Mouse (Mus musculus): ENCODE results near the gene Ebf1.

The Ebf1 gene

DNA sequence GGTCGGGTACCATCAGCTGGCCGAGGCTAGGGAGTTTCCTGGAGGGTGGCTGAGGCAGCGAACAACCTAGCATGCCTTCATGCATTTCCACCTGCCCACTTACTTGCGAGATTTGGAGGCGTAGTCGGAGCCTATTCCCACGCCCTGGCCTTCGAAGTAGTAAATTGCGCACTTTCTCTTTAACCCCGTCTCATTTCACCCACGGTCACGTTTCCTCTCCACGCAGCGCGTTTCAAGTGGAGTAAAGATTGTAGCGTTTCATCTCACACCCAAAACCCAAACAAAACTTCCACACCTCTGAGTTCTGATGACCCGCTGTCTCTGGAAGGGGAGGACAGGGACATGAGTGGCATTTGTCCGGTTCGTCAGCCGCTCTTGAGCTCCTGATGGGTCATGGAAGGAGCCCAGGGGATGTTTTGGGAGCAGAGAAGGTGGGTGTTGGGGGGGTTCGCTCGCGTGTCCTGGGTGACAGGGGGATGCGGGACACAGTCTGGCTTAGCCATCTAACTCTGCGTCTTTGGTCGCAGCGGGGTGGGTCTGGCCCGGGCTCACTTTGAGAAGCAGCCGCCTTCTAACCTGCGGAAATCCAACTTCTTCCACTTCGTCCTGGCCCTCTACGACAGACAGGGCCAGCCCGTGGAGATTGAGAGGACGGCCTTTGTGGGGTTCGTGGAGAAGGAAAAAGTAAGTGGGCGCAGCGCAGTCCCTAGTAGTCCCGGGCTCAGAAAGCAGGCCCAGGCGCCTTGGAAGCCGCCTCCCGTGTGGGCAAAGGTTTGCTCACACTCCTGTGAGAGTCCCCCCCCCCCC lies 3.0 kb downstream of the Ebf1 start:
- peak; percentile 26 for DNase-seq

DNA sequence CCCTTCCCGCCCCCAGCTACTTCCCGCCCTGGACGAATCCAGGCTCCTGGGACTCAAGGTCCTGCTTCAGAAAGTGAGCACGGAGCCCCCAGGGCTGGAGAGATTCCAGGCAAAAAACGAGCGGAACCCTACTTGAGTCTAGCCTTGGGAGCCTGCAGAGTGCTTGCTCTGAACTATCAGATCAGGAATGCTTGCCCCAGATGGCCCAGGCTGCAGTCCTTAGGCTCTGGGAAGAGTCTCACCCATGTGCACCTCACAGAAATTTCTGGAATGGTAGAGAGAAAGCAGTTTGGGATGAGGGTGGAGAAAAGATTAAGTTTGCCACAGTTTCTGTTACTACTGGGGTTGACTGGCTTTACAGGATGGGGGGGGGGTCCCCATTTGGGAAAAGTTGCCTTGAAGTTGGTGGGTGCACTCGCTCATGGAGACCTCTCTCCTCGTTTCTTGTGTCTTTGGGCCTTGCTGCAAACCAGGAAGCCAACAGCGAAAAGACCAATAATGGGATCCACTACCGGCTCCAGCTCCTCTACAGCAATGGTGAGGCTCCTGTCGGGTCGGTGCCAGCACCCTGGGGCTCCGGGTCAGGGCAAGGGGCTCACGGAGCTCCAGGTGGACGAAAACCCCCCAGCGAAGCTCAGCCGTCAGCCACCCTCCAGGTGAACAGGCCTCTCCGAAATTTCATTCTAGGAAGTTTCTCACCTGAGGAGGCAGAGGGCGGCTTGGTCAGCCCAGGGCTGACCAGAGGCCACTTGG lies 3.8 kb downstream of the Ebf1 start:
- peak; percentile 35 for DNase-seq

DNA sequence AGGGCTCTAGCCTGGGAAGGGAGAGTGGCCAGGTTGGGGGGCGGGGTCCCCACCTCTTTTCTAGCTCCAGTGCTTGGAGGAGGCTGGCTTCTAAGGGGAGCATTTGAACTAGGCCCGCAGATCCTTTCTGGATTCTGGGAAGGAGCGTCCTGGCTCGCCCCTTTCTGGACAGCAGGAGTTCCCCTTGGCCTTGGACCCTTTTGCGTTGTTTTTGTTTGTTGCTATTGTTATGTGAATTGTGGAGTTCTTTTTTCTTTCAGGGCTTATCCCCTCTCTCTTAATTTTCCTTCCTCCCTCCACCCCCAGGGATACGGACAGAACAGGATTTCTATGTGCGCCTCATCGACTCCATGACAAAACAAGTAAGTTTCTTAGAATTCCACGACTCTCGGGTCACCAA lies 4.5 kb downstream of the Ebf1 start:
- DNase-seq, result no peak

DNA sequence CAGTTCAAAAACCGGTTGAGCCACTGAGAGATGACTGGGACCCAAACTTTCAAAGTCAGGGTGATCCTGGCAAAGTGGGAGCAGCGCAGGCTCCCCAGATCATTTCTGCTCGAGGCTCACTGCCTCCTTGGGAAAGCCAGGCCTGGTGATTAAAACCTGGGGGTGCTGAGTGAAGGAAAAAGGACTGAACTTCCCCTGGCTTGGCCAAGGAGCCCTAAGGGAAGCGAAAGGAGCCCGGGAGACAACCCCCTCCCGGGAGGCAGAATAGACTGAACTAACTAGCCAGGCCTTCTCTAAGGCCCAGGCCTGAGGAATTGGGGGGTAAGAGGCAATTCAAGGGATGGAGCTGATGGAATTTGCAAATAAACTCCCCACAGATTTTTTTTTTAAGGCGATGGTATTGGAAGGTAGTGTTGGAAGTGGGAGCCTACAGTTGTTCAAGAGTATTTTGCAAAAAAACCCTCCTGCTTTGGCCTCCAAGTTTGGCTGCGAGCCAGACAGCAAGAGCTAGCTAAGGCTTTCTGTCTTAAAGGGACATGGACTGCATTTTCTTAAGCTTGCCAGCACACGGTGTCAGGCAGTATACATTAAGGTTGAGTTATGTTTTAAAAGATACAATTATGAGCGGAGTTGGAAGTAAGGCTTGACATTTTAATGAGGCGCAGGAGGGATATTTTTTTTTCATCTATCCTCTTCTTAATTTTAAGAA lies 5.1 kb downstream of the Ebf1 start:
- peak; percentile 43 for DNase-seq

DNA sequence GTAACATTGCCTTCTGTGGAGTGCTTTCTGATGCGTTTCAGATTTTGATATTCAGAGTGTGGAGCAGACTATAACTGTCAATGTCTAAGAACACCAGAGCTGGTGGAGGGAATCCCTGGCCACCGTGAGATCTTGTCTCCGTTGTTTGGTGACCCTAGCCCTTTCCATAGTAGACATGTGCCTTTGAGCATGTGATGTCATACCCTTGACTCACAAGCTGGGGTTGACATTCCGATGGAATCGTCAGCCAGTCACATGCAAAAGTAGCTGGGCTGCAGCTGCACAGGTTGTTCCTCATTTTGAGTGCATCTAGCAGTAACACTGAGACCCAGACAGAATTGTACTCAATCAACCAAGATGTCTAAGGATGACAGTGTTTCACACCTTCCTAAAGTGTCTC lies 7.4 kb downstream of the Ebf1 start:
- no peak for DNase-seq

DNA sequence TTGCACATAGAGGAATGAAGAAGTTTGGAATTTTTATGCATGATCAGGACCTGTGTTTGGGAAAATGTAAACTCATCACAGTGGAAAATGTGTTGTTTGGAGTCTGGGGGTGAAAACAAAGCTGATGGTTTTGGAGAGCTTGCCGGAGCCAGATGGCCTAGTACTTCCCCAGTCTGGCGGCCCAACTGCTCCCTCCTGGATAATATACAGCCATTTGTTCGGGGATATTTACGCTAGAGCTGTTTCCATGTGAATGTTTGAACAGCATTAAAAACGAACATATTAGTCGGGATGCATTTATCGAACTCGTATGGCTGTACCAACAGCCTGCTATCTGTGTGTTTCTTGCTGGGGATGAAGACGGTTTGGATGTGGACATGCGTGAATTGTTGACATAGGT lies 8.9 kb downstream of the Ebf1 start:
- peak; percentile 74 for DNase-seq

DNA sequence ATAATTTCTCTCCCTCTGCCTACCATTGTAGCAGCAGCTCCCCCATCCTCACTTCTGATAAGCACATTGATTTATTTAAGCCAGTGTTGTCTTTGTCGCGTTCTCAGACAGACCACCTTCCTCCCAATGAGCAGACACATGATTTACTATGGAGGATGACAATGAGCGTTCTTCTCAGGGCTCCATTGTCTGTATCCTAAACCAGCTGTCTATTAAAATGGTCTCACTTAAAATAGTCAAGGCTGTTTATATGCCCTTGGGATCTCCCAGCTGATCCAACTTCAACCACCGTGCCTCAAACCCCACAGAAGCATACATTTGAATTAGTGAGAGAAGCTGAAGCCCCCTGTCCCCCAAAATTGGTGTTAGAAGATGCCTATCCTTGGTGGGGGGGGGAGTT lies 11.3 kb downstream of the Ebf1 start:
- no peak for DNase-seq

DNA sequence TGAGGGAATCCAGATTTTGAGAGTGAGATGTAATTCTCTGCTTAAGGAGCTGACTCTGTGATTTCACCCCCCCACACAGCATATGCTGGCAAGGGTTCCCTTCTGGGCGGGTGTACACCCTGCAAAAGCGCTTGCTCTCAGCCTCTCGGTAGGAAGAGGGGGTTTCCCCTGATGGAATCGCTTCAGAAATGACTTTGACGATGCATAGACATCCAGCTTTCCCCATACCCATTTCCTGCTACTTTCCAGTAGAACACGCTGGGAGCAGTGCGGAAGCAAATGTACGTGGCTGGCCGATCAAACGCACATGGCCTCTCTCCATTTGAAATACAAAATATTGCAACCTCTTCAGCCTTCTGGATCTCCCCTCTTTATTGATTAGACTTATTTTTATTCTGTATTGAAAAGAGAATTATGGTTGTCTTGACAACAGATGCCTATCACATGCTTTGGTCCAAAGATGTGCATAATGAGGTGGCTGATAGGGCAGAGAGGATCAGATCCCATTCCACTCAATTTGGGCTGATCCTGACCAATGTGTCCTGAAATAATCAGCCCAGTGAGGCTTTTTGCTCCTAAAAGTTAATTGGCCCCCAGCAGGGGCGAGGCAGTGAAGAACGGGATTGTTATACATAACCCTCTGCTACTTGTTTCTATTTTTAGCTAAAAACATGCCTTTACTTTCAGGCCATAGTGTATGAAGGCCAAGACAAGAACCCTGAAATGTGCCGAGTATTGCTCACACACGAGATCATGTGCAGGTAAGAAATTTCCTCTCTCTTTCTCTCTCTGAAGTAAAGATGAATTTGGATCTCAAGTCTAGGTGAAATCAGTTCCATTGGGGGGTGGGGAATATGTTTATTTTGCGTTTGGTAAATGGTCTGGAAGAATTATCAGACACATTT lies 15.2 kb downstream of the Ebf1 start:
- no peak for DNase-seq

DNA sequence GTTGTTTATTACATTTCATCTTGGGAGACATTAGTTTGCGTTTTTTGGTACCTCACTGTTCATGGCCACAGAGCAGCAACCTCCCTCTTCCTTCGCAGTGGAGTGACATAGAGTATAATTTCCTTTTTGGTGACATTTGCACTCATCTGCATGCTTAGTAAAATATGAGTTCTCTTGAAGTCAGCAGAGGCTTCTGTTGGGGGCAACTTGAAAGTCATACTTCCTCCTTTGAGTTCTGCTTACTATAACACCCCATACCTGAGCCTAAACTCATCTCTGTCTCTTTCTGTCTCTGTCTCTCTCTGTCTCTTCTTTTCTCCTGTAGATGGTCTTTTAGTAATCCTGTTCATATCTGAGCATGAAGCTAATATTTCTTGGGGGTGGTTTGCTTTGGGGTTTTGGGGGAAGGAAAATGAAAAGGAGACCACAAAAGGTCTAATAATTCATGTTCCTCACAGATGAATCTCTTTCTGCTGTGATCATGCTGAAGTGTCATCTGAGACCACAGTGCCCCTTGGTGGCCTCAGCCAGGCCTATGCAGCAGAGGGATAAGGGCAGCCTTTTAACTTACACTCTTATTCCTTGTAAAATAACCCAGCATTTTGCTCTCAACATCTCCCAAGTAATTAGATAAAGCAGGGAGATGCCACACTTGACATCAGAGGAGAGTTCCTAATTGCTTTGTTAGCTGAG lies 16.0 kb downstream of the Ebf1 start:
- DNase-seq, result no peak

DNA sequence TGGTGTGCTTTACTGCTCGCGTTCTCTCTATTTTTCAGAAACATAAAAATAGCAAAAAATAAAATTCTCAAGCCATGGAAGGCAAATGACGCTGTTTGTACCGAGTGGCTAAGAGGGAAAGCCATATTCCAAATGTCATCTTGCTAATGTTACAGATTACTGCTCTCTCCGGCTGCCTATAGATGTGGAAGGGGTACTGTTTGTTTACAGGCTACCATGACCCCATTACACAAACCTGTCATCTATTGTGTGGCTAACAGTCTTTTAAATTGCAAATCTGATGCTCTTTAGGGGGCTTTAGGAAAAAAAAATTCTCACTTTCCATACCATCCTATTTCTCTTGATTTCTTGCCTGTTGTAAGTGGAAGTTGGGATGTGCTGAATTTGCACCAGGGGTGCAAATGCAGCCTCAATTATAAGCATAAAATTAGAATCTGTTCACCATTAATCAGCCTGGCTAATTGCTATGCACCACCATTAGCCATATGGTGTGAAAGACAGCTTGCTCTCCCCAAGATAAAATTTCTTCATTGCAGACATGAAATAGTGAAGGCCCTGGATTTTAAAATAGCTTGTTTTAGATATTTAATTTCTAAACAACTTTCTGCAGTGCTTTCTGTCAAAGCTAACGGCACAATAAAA lies 17.6 kb downstream of the Ebf1 start:
- no peak for DNase-seq

DNA sequence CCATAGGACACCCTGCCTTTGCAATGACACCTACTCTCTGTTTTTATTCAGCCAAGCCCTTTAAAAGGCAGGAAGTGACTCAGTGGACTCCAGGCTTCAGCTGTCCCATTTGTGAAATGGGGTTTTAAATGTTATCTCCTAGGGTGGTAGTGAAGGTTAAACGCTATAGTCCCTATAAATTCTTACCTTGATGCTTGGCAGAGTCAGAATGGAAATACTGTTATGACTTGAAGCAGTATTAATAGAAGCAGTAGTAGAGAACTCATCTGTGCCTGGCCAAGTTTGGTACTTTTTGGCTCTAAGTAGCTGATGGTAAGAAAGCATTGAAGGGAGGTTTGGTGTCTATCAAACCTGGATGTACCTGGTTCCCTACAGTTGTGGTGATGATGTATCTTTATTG lies 19.1 kb downstream of the Ebf1 start:
- no peak for DNase-seq

DNA sequence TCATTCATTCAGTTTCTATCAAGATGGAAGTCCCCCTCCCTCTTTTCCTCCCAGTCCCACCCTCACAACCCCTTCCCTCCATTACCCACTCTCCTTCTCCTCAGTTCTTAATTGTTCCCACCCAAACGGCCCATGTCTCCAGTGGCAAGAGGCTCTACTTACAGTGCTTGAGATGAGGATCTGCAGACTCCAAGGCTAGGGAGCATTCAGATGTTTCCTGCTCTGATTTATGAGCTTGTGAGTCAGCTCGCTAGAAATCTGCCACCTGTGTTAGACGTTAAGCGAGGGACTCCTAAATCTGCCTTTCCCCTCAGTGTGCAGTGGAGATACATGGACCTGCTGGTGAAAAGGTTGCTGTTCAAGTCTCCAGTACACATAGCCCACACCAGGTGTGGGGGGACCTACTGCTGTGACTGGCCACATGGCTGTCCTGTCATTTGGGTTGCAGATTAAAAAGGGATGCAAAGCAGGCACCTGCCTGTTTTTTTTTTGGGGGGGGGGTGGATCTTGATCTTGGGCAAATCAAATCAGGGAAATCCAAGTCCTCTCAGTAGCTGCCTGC lies 21.2 kb downstream of the Ebf1 start:
- peak; percentile 40 for DNase-seq

DNA sequence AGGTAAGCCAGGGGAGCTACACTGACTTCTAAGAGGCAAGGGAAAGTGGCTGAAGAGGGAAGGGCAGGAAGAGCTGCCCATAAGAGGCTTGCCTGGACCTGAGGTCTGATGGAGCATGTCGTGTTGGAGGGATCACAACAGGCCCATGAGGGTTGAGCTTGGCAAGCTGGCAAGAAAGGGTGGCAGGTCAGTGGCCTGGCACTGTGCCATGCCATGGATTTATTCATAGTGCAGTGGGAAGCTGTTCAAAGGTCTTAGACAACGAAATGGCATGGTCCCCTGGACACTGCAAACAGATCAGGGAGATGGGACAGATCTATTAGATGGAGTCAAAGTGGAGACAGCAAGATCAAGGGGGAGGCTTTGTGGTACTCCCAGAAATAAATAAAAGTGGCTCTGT lies 24.4 kb downstream of the Ebf1 start:
- peak; percentile 33 for DNase-seq

DNA sequence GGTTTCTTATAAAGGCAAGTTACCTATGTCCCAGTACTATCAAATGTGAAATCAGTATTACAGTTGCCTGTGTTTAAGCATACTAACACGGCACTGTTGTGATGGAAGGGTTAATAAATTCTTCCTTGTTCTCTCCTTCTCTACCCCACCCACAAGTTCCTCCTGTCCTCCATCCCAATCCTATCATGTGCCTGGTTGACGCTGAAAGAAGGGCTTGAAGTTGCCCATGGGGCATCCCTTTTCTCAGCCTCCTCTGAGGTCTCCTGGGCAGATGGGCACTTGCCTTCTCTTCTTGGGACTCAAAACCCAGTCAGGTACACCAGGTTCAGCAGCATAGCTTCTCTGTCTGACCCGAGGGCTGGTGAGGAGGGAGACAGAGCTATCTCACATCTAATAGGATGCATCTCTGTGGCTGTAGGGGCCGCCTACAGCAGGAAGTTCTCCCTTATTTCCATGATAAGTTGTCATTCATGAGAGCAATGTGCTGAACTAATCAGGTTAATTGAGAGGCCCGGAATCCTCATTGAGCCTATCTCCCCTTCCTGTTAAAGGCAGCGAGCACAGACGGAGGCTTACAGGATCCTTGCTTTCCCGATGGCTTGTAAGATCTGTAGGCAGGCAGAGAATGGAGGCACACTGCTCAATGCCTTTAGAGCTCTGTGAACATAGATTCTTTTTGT lies 37.4 kb downstream of the Ebf1 start:
- no peak for DNase-seq

DNA sequence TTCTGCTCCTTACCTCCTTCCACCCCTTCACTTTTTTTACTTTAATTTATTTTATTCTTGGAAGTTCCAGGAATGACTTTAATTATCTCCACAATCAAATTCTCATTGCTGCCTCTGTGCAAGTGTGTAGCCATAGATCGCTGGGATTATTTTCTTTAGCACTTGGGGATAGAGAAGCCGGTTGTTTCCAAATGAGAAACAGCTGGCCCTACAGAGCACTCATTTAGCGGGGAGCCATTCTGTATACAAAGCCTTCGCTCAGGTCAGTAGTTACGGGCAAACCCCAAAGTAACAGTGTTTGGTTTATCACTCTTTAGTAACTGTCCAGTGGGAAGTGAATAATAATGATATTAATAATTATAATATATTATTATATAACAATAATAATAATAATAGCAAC lies 38.4 kb downstream of the Ebf1 start:
- DNase-seq, result no peak

DNA sequence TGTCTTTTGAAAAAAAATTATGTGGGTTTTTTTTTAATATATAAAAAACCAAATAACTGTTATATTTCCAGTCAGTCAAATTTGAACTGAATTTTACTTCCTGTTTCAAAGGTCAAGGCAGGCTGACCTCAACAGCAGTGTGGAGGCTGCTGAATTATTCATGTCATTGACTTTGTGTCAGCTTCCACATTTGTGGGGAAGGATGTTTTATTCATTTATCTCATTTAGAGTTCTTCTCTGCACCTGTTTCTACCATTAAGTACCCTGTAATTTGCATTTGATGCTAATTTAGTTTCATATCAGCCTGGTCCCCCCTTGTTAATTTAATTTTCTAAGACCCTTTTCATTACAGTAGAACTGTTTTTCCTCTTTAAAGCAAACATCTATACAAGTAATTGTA lies 39.8 kb downstream of the Ebf1 start:
- no peak for DNase-seq

DNA sequence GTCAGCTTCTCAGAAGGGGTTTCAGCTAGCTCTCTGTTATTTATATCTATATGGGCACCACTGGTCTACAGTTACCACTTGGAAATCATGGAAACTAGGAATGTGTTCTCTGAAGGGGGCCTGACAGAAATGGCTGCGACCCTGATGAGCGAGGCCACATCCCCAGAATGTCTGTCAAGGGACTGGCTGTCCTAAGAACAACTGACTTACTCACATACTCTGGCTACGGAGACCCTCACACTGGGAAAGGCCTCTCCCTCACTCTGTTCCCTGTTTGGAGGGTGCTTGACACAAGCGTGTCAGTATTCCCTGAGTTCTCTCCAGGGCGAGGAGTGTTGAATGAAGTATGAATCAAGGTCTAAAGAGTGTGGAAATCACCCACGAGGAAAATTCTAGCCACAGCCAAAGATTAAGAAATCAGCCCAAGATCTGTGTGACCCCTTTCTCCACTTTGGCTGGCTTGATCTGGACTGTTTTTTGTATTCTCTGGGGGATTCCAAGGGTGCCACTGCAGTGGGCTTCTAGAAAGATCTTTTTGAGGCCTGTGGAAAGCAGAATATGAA lies 40.8 kb downstream of the Ebf1 start:
- DNase-seq, result no peak

DNA sequence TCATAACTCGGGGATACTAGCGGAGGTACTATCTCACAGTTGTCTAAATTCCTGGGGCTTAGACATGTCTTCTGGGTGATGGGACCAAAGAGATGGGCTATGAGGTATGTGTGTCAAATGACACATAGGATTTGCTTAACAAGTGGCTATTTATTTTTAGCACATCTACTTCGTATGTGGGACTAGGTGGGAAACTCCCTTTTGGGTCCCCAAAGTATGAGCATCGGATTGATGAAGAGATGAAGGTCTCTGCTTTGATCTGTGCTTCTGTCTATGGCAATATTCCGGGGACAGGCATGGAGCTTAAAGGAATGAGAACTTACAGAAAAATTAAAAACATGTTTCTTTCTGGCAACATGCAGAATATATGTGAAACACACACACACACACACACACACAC lies 44.8 kb downstream of the Ebf1 start:
- DNase-seq, result no peak

DNA sequence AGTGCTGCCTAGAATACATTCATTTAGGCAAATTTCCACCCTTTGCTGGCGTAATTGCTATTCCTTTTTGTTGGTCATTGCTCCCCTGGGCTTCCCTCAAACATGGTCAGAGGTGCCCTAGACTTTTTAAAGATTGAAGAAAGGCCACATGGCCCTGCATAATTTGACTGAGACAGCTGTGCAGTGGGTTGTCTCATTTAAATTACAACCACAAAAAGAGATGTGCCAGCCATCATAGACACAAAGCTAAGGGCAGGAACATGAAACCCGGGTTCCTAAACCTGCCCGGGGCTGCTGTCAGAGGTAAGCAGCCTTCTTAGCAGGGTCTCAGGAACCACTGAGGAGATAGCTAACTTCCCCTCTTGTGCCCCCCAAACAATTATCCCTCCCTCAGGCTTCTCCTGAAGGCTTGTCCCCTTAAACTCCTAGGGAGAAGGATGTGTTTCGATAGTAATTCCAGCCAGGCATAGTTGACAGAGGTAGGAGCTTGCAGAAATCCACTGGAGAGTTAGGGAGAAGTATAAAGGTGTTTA lies 46.6 kb downstream of the Ebf1 start:
- no peak for DNase-seq

DNA sequence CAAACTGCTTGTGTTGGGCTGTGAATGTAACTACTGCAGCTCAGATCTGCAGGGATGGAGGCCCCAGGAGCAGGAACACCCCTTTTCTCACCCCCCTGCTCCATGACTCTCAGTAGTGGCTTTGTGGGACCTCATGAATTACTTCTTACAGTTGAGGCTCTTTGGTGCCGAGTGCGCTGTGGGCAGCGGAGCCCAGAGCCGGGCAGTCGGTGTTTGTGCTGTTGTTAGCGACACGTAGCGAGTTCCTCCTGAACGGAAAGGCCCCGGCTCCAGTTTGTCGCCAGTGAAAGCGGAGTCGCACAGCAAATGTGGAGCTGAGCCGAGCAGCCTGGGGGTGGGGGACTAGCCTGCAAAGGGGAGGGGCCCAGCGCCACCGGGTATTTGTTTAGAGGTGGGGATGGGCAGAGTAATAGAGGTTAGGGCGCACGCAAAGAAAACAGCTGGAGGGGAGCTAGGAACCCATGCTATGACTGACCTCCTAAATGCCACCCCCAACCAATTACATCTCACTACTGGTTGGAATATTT lies 48.1 kb downstream of the Ebf1 start:
- no peak for DNase-seq
